Mouse (Mus musculus) T-helper 17 cell (primary cell): ENCODE data around the gene Clk4.

ENCODE experiments used
- in situ Hi-C, 2 experiments: fragments of 300-600 bp; cut with MboI, MseI; formaldehyde crosslinking; loops; 1 replicate in 1 of 2; 2 replicates in 1 of 2; pipeline ENCODE4 v1.15.1; 2025; ENCODE audit warnings: high pct_unique_total_duplicates in 2 of 2

Clk4 gene

GRCm38 (mm10) chr11:51303981-51304553 lies 42.5 kb downstream of the Clk4 start:
- in situ Hi-C loops, result no loop called here

- in situ Hi-C loops, result no loop called here
These were observed 46.8 kb downstream of the Clk4 start for GRCm38 (mm10) chr11:51308306-51308705.

GRCm38 (mm10) chr11:51311846-51312245 lies 50.3 kb downstream of the Clk4 start:
- in situ Hi-C loops, result no loop called here

GRCm38 (mm10) chr11:51315991-51316810 lies 54.7 kb downstream of the Clk4 start:
- in situ Hi-C loops, result no loop called here

GRCm38 (mm10) chr11:51320609-51321008 lies 59.1 kb downstream of the Clk4 start:
- in situ Hi-C loops, result no loop called here

- in situ Hi-C loops, result loop anchor here in 1 of 2 experiments (5.0 kb wide), 1 partner anchor 80 kb away; no protein-coding TSS in a partner anchor
These were observed 65.4 kb downstream of the Clk4 start for GRCm38 (mm10) chr11:51326908-51327307.

- in situ Hi-C loops, result loop anchor here in 1 of 2 experiments (5.0 kb wide), 1 partner anchor 81 kb away; no protein-coding TSS in a partner anchor
These were observed 66.9 kb downstream of the Clk4 start for GRCm38 (mm10) chr11:51328387-51328942.

- in situ Hi-C loops, result loop anchor here in 1 of 2 experiments (5.0 kb wide), 1 partner anchor 83 kb away; no protein-coding TSS in a partner anchor
These were observed 68.5 kb downstream of the Clk4 start for GRCm38 (mm10) chr11:51329837-51330714.
